Mouse (Mus musculus) spleen, postnatal 4 days (tissue): ENCODE measurements at regions not wholly inside any gene's neighbourhood (a gene's known extent, or its start where the extent isn't known, plus 50 kb on each side); places are given as distances from the start of the nearest gene placed in this dataset.
A peak's percentile ranks its signal among the peaks of the same experiment; 100 is the strongest.

Experiments
- DNase-seq, 2 experiments: peaks; one replicate each; pipeline ENCODE4 v3.0.0; 2022; ENCODE audit warnings: low spot score in 2 of 2

GRCm38 (mm10) chr13:20661243-20661642 is 132.7 kb upstream of the Aoah start:
- DNase-seq, result no peak

GRCm38 (mm10) chr13:20678754-20679153 is 115.2 kb upstream of the Aoah start:
- DNase-seq, result no peak

GRCm38 (mm10) chr13:20686914-20687313 is 107.0 kb upstream of the Aoah start:
- DNase-seq, result no peak

- DNase-seq, result no peak
Observed at GRCm38 (mm10) chr13:20687453-20687852, 106.5 kb upstream of the Aoah start.

GRCm38 (mm10) chr13:20711486-20711885 is 82.4 kb upstream of the Aoah start:
- peak in 1 of 2 experiments; percentile 27 for DNase-seq

GRCm38 (mm10) chr13:20723326-20724120 is 70.4 kb upstream of the Aoah start:
- no peak for DNase-seq

GRCm38 (mm10) chr13:20724419-20724818 is 69.5 kb upstream of the Aoah start:
- no peak for DNase-seq

GRCm38 (mm10) chr13:20725556-20725955 is 68.4 kb upstream of the Aoah start:
- no peak for DNase-seq

GRCm38 (mm10) chr13:20728064-20728463 is 65.8 kb upstream of the Aoah start:
- no peak for DNase-seq

GRCm38 (mm10) chr13:20733046-20733445 is 60.9 kb upstream of the Aoah start:
- DNase-seq, result no peak

- DNase-seq, result no peak
Observed at GRCm38 (mm10) chr13:20734283-20734682, 59.6 kb upstream of the Aoah start.

GRCm38 (mm10) chr13:20736609-20737008 is 57.3 kb upstream of the Aoah start:
- DNase-seq, result no peak
